Mouse (Mus musculus) embryo, embryonic 11 days (tissue): Measurements from ENCODE around the gene Cyfip2.
A peak's percentile ranks its signal among the peaks of the same experiment; 100 is the strongest.
"Not testable (repeated sequence)": the region's sequence is repeated elsewhere in the genome, so short reads cannot be mapped to it uniquely, and the experiment has no call there.

Source experiments
- DNase-seq: peaks from one replicate; pipeline ENCODE4 v3.0.0-alpha.2; 2015

The Cyfip2 gene

GRCm38 (mm10) chr11:46225345-46225744 is 87.3 kb downstream of the Cyfip2 start:
- no peak for DNase-seq

- no peak for DNase-seq
These were observed 89.1 kb downstream of the Cyfip2 start for GRCm38 (mm10) chr11:46223575-46223974.

GRCm38 (mm10) chr11:46220211-46220610 is 92.4 kb downstream of the Cyfip2 start:
- no peak for DNase-seq

- DNase-seq, result no peak
These were observed 93.3 kb downstream of the Cyfip2 start for GRCm38 (mm10) chr11:46219380-46219779.

GRCm38 (mm10) chr11:46218584-46218983 is 94.1 kb downstream of the Cyfip2 start:
- peak; percentile 37 for DNase-seq

GRCm38 (mm10) chr11:46217686-46218085 is 95.0 kb downstream of the Cyfip2 start:
- DNase-seq, result no peak

- no peak for DNase-seq
These were observed 96.0 kb downstream of the Cyfip2 start for GRCm38 (mm10) chr11:46216669-46217068.

- peak; percentile 93 for DNase-seq
These were observed 97.3 kb downstream of the Cyfip2 start for GRCm38 (mm10) chr11:46215354-46215753.

- DNase-seq, result peak; percentile 45
These were observed 98.1 kb downstream of the Cyfip2 start for GRCm38 (mm10) chr11:46214368-46215230.

GRCm38 (mm10) chr11:46213844-46214243 is 98.8 kb downstream of the Cyfip2 start:
- DNase-seq, result peak; percentile 79

GRCm38 (mm10) chr11:46211858-46212257 is 100.8 kb downstream of the Cyfip2 start:
- DNase-seq, result no peak

- DNase-seq, result no peak
These were observed 102.8 kb downstream of the Cyfip2 start for GRCm38 (mm10) chr11:46209884-46210283.

GRCm38 (mm10) chr11:46205639-46206409 is 106.8 kb downstream of the Cyfip2 start:
- DNase-seq, result no peak

GRCm38 (mm10) chr11:46204841-46205240 is 107.8 kb downstream of the Cyfip2 start:
- no peak for DNase-seq

- DNase-seq, result no peak
These were observed 110.1 kb downstream of the Cyfip2 start for GRCm38 (mm10) chr11:46202547-46202887.

- peak; percentile 57 for DNase-seq
These were observed 110.8 kb downstream of the Cyfip2 start for GRCm38 (mm10) chr11:46201636-46202546.

GRCm38 (mm10) chr11:46200664-46201063 is 112.0 kb downstream of the Cyfip2 start:
- DNase-seq, result no peak

GRCm38 (mm10) chr11:46194175-46194574 is 118.5 kb downstream of the Cyfip2 start:
- no peak for DNase-seq

- DNase-seq, result no peak
These were observed 124.4 kb downstream of the Cyfip2 start for GRCm38 (mm10) chr11:46188283-46188682.

GRCm38 (mm10) chr11:46185486-46185885 is 127.2 kb downstream of the Cyfip2 start:
- peak; percentile 37 for DNase-seq

- DNase-seq, result no peak
These were observed 127.7 kb downstream of the Cyfip2 start for GRCm38 (mm10) chr11:46184946-46185345.

GRCm38 (mm10) chr11:46182031-46182430 is 130.6 kb downstream of the Cyfip2 start:
- DNase-seq, result not testable (repeated sequence)
